Mouse (Mus musculus): ENCODE results near the gene Oprd1. TPM values are rescaled to one million over a fixed set of nuclear protein-coding genes. Genes with fewer than 3 reads are reported as not detected.

Gene Oprd1
- polyA plus RNA-seq, 1 experiment: not detected

DNA sequence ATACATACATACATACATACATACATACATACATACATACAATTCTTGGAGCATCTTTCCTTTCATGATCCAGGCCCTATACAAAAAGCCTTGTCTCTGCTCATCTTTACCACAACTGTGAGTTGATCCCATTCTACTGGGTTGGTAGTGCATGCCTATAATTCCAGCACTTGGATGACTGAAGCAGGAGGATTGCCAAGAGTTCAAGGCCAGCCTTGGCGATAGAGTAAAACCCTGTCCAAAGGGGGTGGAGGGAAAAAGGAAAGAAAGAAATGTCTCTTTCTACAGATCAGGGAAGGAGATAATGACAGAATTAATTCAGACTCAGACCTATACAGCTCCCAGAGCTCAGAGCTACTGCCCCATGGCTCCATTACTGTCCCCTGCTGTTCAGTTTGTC, 21.1 kb downstream of the Oprd1 start:
- no peak overlapping the region for H3K4me3 ChIP-seq (ENCODE audit: insufficient read depth, low read length)
- no peaks in the 10 kb centered on the region for H3K4me1 ChIP-seq (ENCODE audit: control insufficient read depth, insufficient read depth, low read length)
- no peak for TF ChIP-seq POLR2A (IDR thresholded peaks at IDR 0.05; ENCODE audit: borderline replicate concordance, low read depth, low read length)
- no peak for TF ChIP-seq CTCF (IDR thresholded peaks at IDR 0.05; ENCODE audit: low read depth, low read length)
- H3K27ac ChIP-seq (ENCODE audit: insufficient read depth, low read depth, low read length): no peak overlapping the region

GRCm38 (mm10) chr4:132121674-132122073, 22.6 kb downstream of the Oprd1 start:
- Histone ChIP-seq H3K4me3 (ENCODE audit: insufficient read depth, low read length) (no peak overlapping the region), H3K27ac (ENCODE audit: insufficient read depth, low read depth, low read length) (no peak overlapping the region), H3K4me1 (ENCODE audit: control insufficient read depth, insufficient read depth, low read length) (no peaks in the 10 kb centered on the region)
- TF ChIP-seq CTCF (IDR thresholded peaks at IDR 0.05; ENCODE audit: low read depth, low read length) (peak; percentile 68), POLR2A (IDR thresholded peaks at IDR 0.05; ENCODE audit: borderline replicate concordance, low read depth, low read length) (no peak)

- Histone ChIP-seq H3K4me1 (ENCODE audit: control insufficient read depth, insufficient read depth, low read length) (0 out of 2 replicates have a peak, but pooled peaks cover 3% of the 10 kb centered on the region), H3K4me3 (ENCODE audit: insufficient read depth, low read length) (no peak overlapping the region), H3K27ac (ENCODE audit: insufficient read depth, low read depth, low read length) (no peak overlapping the region)
- TF ChIP-seq POLR2A (IDR thresholded peaks at IDR 0.05; ENCODE audit: borderline replicate concordance, low read depth, low read length) (no peak), CTCF (IDR thresholded peaks at IDR 0.05; ENCODE audit: low read depth, low read length) (no peak)
These were observed 24.7 kb downstream of the Oprd1 start for GRCm38 (mm10) chr4:132119566-132119965.

DNA sequence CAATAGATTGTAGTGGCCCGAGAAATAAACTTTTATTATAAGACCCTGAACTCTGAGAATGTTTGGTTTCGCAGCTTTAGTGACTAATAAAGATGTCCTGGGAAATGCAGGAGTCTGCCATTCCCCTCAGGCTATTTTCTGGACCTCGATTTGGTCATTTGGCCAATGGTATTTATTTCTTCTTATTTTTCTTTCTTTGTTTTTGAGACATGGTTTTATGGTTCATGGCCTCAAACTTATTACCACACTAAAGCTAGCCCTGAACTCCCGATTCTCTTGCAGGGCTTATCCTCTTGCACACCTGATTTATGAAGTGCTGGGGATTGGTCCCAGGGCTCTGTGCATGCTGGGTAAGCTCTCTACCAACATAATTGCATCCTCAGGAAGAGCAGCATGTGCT, 28.0 kb downstream of the Oprd1 start:
- Histone ChIP-seq H3K4me1 (ENCODE audit: control insufficient read depth, insufficient read depth, low read length) (0 out of 2 replicates have a peak, but pooled peaks cover 3% of the 10 kb centered on the region), H3K4me3 (ENCODE audit: insufficient read depth, low read length) (no peak overlapping the region), H3K27ac (ENCODE audit: insufficient read depth, low read depth, low read length) (no peak overlapping the region)
- no peak for TF ChIP-seq POLR2A (IDR thresholded peaks at IDR 0.05; ENCODE audit: borderline replicate concordance, low read depth, low read length)
- TF ChIP-seq CTCF (IDR thresholded peaks at IDR 0.05; ENCODE audit: low read depth, low read length): no peak

- no peak overlapping the region for H3K4me3 ChIP-seq (ENCODE audit: insufficient read depth, low read length)
- TF ChIP-seq POLR2A (IDR thresholded peaks at IDR 0.05; ENCODE audit: borderline replicate concordance, low read depth, low read length) (no peak), CTCF (IDR thresholded peaks at IDR 0.05; ENCODE audit: low read depth, low read length) (no peak)
These were observed 30.7 kb downstream of the Oprd1 start for GRCm38 (mm10) chr4:132113411-132114095.

DNA sequence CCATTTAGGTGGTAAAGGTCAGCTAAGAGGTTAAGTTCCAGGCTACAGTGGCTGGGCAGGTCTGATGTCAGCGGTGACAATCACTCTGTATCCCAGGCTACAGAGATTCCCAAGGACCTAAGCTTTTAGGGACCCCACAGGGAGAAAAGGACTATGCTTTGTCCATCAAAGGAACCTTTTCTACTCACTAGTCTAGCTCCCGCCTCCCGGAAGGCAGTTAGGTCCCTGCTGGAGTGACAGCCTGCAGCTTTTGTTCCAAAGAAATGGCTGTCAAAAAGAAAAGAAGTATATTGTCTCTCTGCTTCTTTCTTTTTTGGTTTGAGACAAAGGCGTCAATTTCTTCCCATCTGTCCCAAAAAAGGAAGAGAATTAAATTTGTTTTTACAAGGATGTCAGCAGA, 33.1 kb downstream of the Oprd1 start:
- Histone ChIP-seq H3K4me3 (ENCODE audit: insufficient read depth, low read length) (no peak overlapping the region), H3K4me1 (ENCODE audit: control insufficient read depth, insufficient read depth, low read length) (0 out of 2 replicates have a peak, but pooled peaks cover 3% of the 10 kb centered on the region), H3K27ac (ENCODE audit: insufficient read depth, low read depth, low read length) (no peak overlapping the region)
- TF ChIP-seq CTCF (IDR thresholded peaks at IDR 0.05; ENCODE audit: low read depth, low read length) (no peak), POLR2A (IDR thresholded peaks at IDR 0.05; ENCODE audit: borderline replicate concordance, low read depth, low read length) (no peak)

More at GRCm38 (mm10) chr4:132113411-132114095, 30.7 kb downstream of the Oprd1 start:
- 0 out of 2 replicates have a peak, but pooled peaks cover 3% of the 10 kb centered on the region for H3K4me1 ChIP-seq (ENCODE audit: control insufficient read depth, insufficient read depth, low read length)
- H3K27ac ChIP-seq (ENCODE audit: insufficient read depth, low read depth, low read length): no peak overlapping the region

DNA sequence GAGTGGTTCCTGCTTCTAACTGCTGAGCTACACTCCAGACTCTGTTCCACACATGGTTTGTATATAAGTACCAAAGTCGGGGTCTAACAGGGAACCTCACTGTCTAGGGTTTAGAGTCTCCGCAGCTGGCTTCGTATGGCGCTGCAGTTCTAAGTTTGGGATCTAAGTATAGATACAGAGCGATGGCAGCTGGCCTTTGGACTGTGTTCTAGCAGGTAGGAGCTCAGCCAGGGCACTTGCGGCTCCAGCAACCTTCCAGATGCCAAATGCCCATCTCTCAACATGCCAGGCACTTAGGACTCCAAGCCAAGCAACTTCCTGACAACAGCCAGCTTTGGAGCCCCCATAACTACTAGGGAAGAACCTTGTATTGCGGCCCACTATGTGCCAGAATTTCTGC, 36.1 kb downstream of the Oprd1 start:
- no peak overlapping the region for H3K27ac ChIP-seq (ENCODE audit: insufficient read depth, low read depth, low read length)
- no peak overlapping the region for H3K4me3 ChIP-seq (ENCODE audit: insufficient read depth, low read length)
- TF ChIP-seq POLR2A (IDR thresholded peaks at IDR 0.05; ENCODE audit: borderline replicate concordance, low read depth, low read length): no peak
- no peak for TF ChIP-seq CTCF (IDR thresholded peaks at IDR 0.05; ENCODE audit: low read depth, low read length)
- H3K4me1 ChIP-seq (ENCODE audit: control insufficient read depth, insufficient read depth, low read length): no peaks in the 10 kb centered on the region

DNA sequence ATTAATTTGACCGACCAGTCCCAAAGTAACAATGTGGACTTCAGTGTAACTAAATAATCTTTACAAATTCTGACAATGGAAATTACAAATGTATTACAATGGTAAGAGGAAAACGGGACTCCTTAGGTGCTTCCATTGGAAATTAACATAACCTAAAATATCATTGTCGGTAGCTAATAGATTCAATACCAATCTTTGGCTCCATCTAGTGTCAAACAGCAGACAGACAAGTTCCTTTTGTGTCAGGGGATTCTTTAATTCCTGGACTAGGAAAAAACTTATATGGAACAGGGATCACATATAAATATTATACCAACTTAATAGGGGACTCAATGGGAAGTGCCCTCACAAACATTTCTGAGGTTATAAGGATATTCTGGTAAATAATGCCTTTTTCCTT, 43.1 kb downstream of the Oprd1 start:
- TF ChIP-seq POLR2A (IDR thresholded peaks at IDR 0.05; ENCODE audit: borderline replicate concordance, low read depth, low read length): no peak
- no peak for TF ChIP-seq CTCF (IDR thresholded peaks at IDR 0.05; ENCODE audit: low read depth, low read length)
- Histone ChIP-seq H3K4me1 (ENCODE audit: control insufficient read depth, insufficient read depth, low read length) (no peaks in the 10 kb centered on the region), H3K4me3 (ENCODE audit: insufficient read depth, low read length) (no peak overlapping the region), H3K27ac (ENCODE audit: insufficient read depth, low read depth, low read length) (no peak overlapping the region)

- Histone ChIP-seq H3K4me1 (ENCODE audit: control insufficient read depth, insufficient read depth, low read length) (no peaks in the 10 kb centered on the region), H3K27ac (ENCODE audit: insufficient read depth, low read depth, low read length) (no peak overlapping the region), H3K4me3 (ENCODE audit: insufficient read depth, low read length) (no peak overlapping the region)
- TF ChIP-seq POLR2A (IDR thresholded peaks at IDR 0.05; ENCODE audit: borderline replicate concordance, low read depth, low read length): no peak
These were observed 44.7 kb downstream of the Oprd1 start for GRCm38 (mm10) chr4:132099548-132099947.

DNA sequence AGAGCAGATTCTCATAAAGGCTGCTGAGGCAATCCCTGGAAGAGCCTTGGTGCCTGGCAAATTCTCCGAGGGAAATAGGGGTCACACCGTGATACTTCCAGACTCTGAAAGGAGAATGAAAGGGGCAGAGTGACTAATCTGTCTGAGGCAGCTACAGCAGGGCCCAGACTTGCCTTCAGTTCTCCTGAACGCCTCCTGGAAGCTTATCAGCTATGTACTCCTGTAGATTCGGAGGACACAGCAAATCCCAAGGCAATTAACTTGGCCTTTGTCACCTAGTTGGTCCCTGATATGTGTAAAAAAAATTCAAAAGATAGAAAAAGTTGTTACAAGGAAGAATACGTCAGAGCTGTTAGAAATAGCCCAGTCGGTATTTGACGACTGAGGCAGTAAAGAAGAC, 49.2 kb downstream of the Oprd1 start:
- Histone ChIP-seq H3K4me3 (ENCODE audit: insufficient read depth, low read length) (no peak overlapping the region), H3K4me1 (ENCODE audit: control insufficient read depth, insufficient read depth, low read length) (peaks cover 6% of the 10 kb centered on the region), H3K27ac (ENCODE audit: insufficient read depth, low read depth, low read length) (no peak overlapping the region)
- TF ChIP-seq CTCF (IDR thresholded peaks at IDR 0.05; ENCODE audit: low read depth, low read length) (no peak), POLR2A (IDR thresholded peaks at IDR 0.05; ENCODE audit: borderline replicate concordance, low read depth, low read length) (no peak)
